Mouse (Mus musculus): ENCODE measurements at regions not wholly inside any gene's neighbourhood (a gene's known extent, or its start where the extent isn't known, plus 50 kb on each side); places are given as distances from the start of the nearest gene placed in this dataset.

DNA sequence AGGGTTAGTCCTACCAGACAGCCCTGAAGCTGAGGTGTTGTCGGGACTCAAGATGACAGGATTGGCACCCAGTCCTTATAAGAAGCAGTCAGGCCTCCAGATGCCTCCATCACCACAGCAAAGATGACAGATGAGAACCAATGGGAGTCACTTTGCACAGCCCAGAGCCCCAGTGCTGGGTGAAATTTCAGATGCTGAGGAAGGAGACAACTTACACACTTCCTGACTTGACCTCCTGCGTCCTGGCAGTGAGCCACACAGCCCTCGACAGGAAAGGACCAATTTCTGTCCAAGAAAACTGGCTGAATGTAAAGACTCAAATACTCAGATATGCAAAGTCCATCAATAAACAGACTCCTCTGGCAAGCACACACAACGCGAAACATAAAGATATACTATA, 67.6 kb upstream of the Intu start:
- TF ChIP-seq POLR2A (IDR thresholded peaks at IDR 0.05; ENCODE audit: insufficient read depth, low read length) (no peak), CTCF (IDR thresholded peaks at IDR 0.05; ENCODE audit: low read depth, low read length) (no peak)
